Mouse (Mus musculus) liver, adult (tissue): ENCODE data around the gene Rrp36.

Source experiments
- GATA4 ChIP-seq: IDR thresholded peaks from 2 replicates; pipeline ENCODE4 v1.6.1; 2014; ENCODE audit warnings: mild to moderate bottlenecking, low read length; ENCODE audit not compliant: insufficient replicate concordance

The Rrp36 gene

DNA sequence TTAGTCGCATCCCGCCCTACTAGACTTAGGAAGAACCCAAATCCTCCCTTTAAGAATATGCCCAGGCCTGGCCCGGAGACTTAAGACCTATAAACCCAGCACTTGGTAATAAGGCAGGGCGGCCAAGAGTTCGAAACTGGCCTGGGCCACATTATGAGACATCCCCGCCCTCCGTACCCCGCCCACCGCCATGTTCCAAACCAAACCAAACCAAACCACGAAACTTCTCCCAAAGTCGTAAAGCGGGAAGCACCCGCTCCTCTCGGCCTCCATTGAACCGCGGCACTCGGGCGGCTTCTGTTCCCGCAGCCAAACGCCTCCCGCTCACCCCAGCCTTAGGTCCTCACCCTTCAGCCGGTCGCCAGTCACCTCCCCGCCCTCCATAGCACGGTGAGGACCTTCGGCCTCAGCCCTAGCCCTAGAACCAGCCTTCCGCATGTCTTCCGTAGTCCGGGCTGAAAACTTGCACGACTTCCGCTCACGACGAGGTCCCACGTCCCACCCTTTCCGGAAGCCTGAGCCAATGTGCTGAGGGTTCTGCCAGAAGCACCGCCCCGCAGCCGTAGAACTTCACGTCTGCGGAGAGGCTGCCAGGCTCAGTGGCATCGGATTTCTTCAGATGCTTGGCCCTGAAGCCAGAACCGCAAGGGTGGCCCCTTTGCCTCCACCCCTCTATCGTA, at the start of gene Rrp36:
Gene Rrp36, minus strand, starts transcription at position 503 of the 680 bp plus-strand sequence.
- TF ChIP-seq GATA4 = no peak

DNA sequence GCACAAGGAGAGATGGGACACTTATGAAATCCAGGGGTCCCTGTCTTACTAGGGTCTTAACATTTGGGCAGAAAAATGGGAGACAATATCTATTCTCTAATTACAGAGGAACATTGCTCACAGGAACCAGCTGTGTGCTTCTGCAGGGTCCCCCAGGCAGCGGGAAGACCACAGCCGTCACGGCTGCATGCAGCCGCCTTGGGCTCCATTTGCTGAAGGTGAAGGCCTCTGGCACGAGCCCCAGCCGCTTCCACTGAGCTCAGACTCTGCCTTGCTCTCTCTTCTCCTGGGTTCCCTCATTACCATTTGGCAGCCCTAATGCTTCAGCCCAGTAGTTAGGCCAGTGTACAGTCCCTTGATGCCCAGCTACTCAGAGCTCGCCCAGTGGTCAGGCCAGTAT, 46.9 kb upstream of the Rrp36 start:
- TF ChIP-seq GATA4 = no peak

- TF ChIP-seq GATA4 = no peak
Observed at GRCm38 (mm10) chr17:46714756-46715481, 40.8 kb upstream of the Rrp36 start.

DNA sequence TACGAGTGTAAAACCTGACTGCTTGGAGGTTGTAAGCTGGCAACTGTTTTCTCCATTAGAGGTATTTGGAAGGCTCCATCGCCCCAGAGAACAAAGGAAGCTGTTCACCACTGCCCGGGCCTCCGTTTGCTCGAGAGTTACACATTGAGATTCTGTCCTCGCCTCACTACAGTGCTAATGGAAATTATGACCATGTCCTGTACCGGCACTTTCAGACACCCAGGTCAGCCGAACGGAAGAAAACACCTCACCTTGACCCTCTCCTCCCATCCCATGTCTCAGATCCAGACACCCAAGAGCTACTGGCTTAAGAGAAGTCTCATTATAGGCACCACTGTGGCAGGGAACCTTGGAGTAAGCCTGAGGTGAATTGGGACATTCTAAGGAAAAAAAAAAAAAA, 39.7 kb upstream of the Rrp36 start:
- TF ChIP-seq GATA4 = no peak

- no peak for TF ChIP-seq GATA4
Observed at GRCm38 (mm10) chr17:46712442-46712841, 38.3 kb upstream of the Rrp36 start.

- TF ChIP-seq GATA4 = no peak
Observed at GRCm38 (mm10) chr17:46711612-46712271, 37.6 kb upstream of the Rrp36 start.

DNA sequence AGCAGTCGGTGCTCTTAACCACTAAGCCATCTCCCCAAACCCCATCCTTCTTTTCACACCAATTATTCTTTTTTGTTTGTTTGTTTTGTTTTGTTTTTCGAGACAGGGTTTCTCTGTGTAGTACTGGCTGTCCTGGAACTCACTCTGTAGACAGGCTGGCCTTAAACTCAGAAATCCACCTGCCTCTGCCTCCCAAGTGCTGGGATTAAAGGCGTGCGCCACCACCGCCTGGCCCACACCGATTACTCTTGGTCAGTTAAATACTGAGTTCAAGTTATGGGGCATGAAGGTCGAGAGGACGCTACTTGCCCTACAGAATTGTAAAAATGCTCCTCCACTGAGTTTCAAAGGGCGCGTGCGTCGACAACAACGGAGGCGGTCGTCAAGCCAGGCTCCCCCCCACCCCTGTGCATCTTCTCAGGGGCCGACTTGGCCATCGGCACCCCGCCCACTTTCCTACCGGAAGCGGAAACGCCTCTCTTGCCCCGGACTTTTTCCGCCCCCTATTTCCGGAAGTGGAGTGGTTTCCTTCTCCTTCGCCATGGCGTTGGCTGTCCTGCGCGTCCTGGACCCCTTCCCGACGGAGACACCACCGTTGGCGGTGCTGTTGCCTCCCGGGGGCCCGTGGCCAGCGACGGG, 36.9 kb upstream of the Rrp36 start, which contains the start of gene Pex6:
Gene Pex6, plus strand, starts transcription at position 505 of the 639 bp plus-strand sequence.
- no peak; the same call in 1 of the 2 replicates for TF ChIP-seq GATA4

- no peak for TF ChIP-seq GATA4
Observed at GRCm38 (mm10) chr17:46706375-46707089, 32.4 kb upstream of the Rrp36 start.

GRCm38 (mm10) chr17:46704887-46705835, 31.0 kb upstream of the Rrp36 start, which contains the start of gene Ppp2r5d:
Gene Ppp2r5d, minus strand, starts transcription at chr17:46705111.
- TF ChIP-seq GATA4 = no peak

DNA sequence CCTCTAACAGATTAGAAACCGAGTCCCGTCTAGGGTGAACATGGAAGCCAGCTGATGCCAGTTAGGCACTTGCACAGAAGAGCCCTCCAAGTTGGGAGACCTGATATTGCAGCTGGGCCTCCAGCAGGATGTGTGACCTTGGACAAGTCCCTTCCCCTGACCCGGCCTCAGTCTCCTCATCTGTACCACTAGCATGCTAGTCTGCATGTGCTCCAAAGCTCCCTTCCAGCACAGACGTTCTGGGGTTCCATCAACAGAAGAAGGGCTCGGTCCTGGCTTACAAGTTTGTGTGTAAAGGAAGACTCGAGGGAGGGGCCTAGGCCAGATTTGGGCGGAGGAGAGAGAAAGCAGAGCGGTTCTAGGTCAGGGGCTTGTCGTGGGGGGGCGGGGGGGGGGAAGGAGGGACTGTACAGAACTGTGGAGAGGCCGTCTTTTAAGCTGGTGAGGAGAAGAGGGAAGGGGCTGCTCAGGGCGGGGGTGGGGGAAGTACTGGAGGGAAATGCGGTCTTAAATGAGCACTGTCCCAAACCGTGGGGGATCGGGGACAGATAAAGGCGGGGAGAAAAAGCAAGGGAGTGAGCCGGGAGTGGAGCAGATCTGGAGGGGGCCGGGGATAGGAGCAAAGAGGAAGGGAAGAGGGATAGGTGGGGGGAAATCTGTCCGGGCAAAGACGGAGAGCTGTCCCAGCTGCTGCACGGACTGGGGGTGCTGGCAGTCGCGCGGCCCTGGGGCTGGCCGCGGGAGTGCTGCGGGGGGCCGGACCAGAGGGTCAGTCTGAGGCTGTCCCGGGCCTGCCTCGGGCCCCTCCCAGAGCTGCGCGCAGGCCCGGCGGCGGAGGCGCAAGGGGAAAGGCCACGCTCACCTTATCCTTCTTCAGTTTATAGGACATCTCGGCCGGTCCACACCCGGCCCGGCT, 30.1 kb upstream of the Rrp36 start:
- TF ChIP-seq GATA4 = no peak

GRCm38 (mm10) chr17:46702506-46702905, 28.4 kb upstream of the Rrp36 start:
- TF ChIP-seq GATA4 = no peak

GRCm38 (mm10) chr17:46702100-46702499, 27.9 kb upstream of the Rrp36 start:
- TF ChIP-seq GATA4 = no peak

GRCm38 (mm10) chr17:46701489-46701888, 27.3 kb upstream of the Rrp36 start:
- no peak for TF ChIP-seq GATA4
